Mouse (Mus musculus): ENCODE data around the gene Tmem229b.

GRCm38 (mm10) chr12:79021902-79022301 lies 14.5 kb upstream of the Tmem229b start:
- TF ChIP-seq CTCF (IDR thresholded peaks at IDR 0.05; ENCODE audit: control insufficient read depth, insufficient read depth, insufficient read length): no peak
- no peak for TF ChIP-seq FOSL1 (IDR thresholded peaks at IDR 0.05; ENCODE audit: insufficient read depth, low read length, poor library complexity, severe bottlenecking)
- no peak for TF ChIP-seq MAX (IDR thresholded peaks at IDR 0.05)
